Mouse (Mus musculus) E14TG2a.4 (cell line): ENCODE measurements around the gene Kcnn1.

Source experiments
- CTCF ChIP-seq: conservative IDR thresholded peaks from 2 replicates; pipeline ENCODE4 v1.5.1; 2014; ENCODE audit warnings: low read length
- NANOG ChIP-seq: IDR thresholded peaks from 2 replicates; pipeline ENCODE4 v1.6.1; 2014; ENCODE audit warnings: borderline replicate concordance, low read length, mixed read lengths

DNA sequence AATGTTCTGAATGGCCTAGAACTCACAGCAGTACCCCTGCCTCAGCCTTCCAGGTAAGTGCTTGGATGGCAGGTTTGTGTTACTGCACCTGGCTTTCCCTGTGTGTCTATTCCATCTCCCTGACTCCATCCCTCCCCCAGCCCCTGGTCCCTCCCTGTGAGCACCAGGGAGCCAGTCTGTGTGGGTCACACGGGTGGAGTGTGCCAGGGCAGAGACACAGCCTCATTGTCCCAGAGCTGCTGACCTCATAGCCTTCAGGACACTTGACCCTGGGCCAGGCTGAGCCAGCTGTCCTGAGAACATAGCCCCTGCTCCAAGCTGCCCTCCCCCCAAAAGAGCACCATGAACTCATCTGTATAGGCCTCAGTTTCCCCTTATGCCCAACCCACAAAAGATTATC lies 55.8 kb downstream of the Kcnn1 start:
- TF ChIP-seq CTCF (no peak), NANOG (no peak)
